Mouse (Mus musculus) forebrain, embryonic 16.5 days (tissue): Measurements from ENCODE around the gene Cep290. TPM values are rescaled to one million over a fixed set of nuclear protein-coding genes. Genes with fewer than 3 reads are reported as not detected.
"Not testable (repeated sequence)": the region's sequence is repeated elsewhere in the genome, so short reads cannot be mapped to it uniquely, and the experiment has no call there.

ENCODE experiments used
- ATAC-seq: fragments of 200-750 bp; cut with Nextera tagmentation; 2 replicates; pipeline ENCODE4 v1.8.0; 2017; ENCODE audit warnings: mild to moderate bottlenecking, moderate library complexity
- H3K27ac ChIP-seq: fragments of 300-500 bp; sonication (generic); 2 replicates; pipeline ENCODE4 v1.5.1; 2014; ENCODE audit warnings: low read length, control low read depth
- H3K27me3 ChIP-seq: fragments of 300-500 bp; sonication (generic); replicated peaks from 2 replicates; pipeline ENCODE4 v1.6.1; 2014; ENCODE audit warnings: low read length; ENCODE audit not compliant: control insufficient read depth, insufficient read depth
- H3K36me3 ChIP-seq: fragments of 300-500 bp; sonication (generic); 2 replicates; pipeline ENCODE4 v1.6.1; 2014; ENCODE audit not compliant: control insufficient read depth, insufficient read depth
- H3K4me1 ChIP-seq: fragments of 300-500 bp; sonication (generic); replicated peaks from 2 replicates; pipeline ENCODE4 v1.6.1; 2014; ENCODE audit warnings: low read length; ENCODE audit not compliant: control insufficient read depth, insufficient read depth
- H3K4me2 ChIP-seq: fragments of 300-500 bp; sonication (generic); 2 replicates; pipeline ENCODE4 v1.6.1; 2014; ENCODE audit warnings: mild to moderate bottlenecking, low read length, control low read depth
- H3K4me3 ChIP-seq: fragments of 300-500 bp; sonication (generic); replicated peaks from 2 replicates; pipeline ENCODE4 v1.5.1; 2014; ENCODE audit warnings: mild to moderate bottlenecking, low read length, control low read depth
- H3K9ac ChIP-seq: fragments of 300-500 bp; sonication (generic); replicated peaks from 2 replicates; pipeline ENCODE4 v1.6.1; 2014; ENCODE audit warnings: low read depth, low read length, control low read depth
- H3K9me3 ChIP-seq: fragments of 300-500 bp; sonication (generic); 2 replicates; pipeline ENCODE4 v1.6.1; 2016; ENCODE audit warnings: low read length; ENCODE audit not compliant: control insufficient read depth
- WGBS: fragments of 180-500 bp; shearing (Covaris S2); extraction: QIAGEN DNeasy Blood & Tissue Kit; methylation state at CpG from one replicate; pipeline ENCODE4 v1.1.7; 2014; 5-methylcytosine and 5-hydroxymethylcytosine counted together
- polyA plus RNA-seq: library from polyadenylated mRNA; unstranded; fragments of >200 nt; fragmentation: Nextera tagmentation; extraction: Ambion mirVana; gene quantifications from 2 replicates; pipeline ENCODE4 v1.2.1, GENCODE M21; 2015

Gene Cep290
- polyA plus RNA-seq, 1 experiment from 2014 or later: 6.8 TPM

DNA sequence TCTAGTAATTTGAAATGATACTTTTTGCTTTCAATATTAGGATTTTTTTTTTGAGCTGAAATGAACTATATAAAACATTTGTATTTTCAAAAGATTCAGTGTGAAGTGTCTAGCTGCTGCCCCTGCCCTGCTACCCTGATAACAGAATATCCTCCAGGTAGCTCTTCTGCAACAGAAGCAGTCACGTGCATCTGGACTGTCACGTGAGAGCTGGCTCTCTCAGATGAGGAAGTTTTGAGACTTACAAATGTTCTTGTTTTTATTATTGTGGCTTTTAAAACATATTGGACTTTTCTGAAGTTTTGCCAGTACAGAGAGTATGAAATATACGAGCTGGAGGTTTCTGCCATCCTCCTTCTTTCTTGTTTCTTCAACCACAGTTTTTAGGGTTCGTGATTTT, 34.3 kb downstream of the Cep290 start:
- 83% methylated on average over 4 of the region's 4 CpGs for WGBS
- ATAC-seq: no peak
- Histone ChIP-seq H3K4me3 (no peak overlapping the region), H3K4me2 (no peak overlapping the region), H3K27me3 (no peaks in the 10 kb centered on the region), H3K36me3 (no peaks in the 10 kb centered on the region), H3K27ac (no peak overlapping the region), H3K4me1 (no peaks in the 10 kb centered on the region), H3K9ac (no peak overlapping the region), H3K9me3 (no peaks in the 10 kb centered on the region)

DNA sequence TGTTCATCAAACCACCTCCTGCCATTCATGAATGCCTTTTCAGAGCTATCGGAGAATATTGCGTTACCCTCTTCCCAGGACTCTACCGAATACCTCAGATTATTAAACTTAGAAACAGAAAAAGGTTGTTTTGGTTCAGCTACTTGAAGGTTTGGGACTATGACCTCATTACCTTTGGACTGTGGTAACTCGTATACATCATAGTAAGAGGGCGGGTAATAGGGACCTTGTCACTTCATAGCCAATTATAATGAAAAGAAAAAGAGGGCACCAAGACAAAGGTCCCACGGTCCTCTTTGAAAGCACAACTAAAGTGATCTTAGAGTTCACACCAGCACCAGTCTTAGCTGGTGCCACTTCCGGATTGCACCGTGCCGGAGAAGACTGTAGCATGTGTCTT, 35.0 kb downstream of the Cep290 start:
- Histone ChIP-seq H3K4me2 (no peak overlapping the region), H3K27ac (no peak overlapping the region), H3K27me3 (no peaks in the 10 kb centered on the region), H3K9ac (no peak overlapping the region), H3K36me3 (no peaks in the 10 kb centered on the region), H3K4me1 (no peaks in the 10 kb centered on the region), H3K9me3 (no peaks in the 10 kb centered on the region), H3K4me3 (no peak overlapping the region)
- 58% methylated on average over 9 of the region's 9 CpGs for WGBS
- no peak for ATAC-seq

DNA sequence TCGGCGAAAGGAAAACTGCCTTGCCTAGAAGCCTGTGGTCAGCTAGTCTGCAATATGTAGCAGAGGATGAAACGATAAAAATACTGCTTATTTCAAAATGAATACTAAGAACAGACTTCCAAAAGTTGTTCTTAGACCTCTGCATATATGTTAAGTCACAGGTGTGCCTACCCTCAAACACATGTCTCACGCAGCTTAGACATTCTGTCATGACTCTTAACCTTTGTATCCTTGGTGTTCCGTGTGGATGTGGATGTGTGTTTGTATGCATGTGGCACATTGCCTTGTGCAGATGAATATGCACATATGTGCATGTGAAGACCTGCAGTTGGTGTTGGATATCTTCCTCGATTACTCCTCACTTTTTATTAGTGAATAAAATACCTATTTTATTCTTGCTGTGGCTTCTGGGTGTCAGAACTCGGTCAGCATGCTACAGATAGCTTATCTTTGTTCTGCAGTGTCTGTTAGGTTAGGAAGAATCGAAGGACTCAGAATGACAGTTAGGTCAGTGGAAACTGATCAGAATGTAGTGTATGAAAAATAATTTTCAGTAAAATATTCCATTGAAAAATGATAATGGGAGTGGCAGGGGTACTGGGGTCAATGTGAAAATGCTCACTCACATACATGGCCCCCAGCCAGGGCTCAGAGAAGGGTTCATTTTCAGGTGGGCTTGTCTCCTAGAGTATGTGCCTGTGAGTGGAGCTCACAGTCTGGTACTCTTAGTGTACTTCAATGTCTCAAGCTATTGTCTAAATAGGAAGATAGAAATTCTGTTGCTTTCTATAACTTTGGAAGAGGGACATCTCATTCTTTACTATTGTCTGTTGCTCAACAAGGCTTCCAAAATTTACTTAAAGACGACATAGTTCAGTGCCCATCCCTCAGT, 37.4 kb downstream of the Cep290 start:
- no peak overlapping the region for H3K4me2 ChIP-seq
- no peak for ATAC-seq
- H3K4me3 ChIP-seq: no peak overlapping the region
- no peaks in the 10 kb centered on the region for H3K36me3 ChIP-seq
- no peaks in the 10 kb centered on the region for H3K4me1 ChIP-seq
- no peak overlapping the region for H3K9ac ChIP-seq
- no peak overlapping the region for H3K27ac ChIP-seq
- no peaks in the 10 kb centered on the region for H3K9me3 ChIP-seq
- WGBS: 93% methylated on average over 9 of the region's 9 CpGs
- H3K27me3 ChIP-seq: no peaks in the 10 kb centered on the region

DNA sequence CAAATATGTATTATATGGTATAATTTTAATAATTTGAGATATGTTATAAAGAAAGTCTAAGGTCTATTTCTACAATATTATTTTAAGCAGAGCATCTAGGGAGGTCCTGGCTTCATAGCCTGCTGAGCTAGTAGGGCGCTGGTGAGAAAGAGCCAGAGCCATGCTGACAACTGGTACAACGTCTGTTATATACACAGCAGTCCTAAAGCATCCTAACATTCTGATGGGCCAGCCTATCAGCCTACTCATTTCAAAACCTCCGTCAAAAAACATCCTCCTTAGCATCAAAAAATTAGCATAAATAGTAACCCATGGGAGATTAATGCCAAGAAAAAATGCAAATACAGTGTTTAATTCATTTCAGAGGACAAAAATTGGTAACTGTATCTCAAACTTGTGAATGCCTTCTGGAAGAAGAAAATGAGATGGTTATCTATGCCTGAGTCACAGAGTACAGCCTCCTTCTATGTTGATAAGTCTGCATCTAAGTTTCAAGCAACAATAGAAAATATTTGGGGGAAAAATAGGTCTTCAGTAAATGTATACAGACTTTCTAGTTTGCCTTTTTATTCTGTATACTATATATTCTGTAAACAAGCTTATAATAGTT, 69.3 kb downstream of the Cep290 start:
- peak; percentile 92 for ATAC-seq
- no peak overlapping the region for H3K4me2 ChIP-seq
- no peaks in the 10 kb centered on the region for H3K36me3 ChIP-seq
- H3K4me1 ChIP-seq: no peaks in the 10 kb centered on the region
- no peak overlapping the region for H3K4me3 ChIP-seq
- no peak overlapping the region for H3K9ac ChIP-seq
- no peaks in the 10 kb centered on the region for H3K27me3 ChIP-seq
- WGBS: 59% methylated on average over 3 of the region's 3 CpGs
- H3K27ac ChIP-seq: no peak overlapping the region
- no peaks in the 10 kb centered on the region for H3K9me3 ChIP-seq

DNA sequence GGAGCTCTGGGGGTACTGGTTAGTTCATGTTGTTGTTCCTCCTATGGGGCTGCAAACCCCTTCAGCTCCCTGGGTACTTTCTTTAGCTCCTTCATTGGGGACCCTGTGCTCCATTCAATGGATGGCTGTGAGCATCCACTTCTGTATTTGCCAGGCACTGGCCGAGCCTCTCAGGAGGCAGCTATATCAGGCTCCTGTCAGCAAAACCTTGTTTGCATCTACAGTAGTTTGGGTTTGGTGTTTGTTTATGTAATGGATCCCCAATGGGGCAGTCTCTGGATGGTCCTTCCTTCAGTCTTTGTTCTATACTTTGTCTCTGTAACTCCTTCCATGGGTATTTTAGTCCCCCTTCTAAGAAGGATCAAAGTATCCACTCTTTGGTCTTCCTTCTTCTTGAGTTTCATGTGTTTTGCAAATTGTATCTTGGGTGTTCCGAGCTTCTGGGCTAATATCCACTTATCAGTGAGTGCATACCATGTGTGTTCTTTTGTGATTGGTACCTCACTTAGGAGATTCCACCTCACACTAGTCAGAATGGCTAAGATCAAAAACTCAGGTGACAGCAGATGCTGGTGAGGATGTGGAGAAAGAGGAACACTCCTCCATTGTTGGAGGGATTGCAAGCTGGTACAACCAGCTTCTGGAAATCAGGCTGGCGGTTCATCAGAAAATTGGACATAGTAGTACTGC, 73.0 kb downstream of the Cep290 start:
- not testable (repeated sequence) for H3K4me3 ChIP-seq, H3K4me1 ChIP-seq, H3K27ac ChIP-seq, ATAC-seq, H3K36me3 ChIP-seq, H3K27me3 ChIP-seq, H3K4me2 ChIP-seq, H3K9ac ChIP-seq, H3K9me3 ChIP-seq
- 92% methylated on average over 3 of the region's 3 CpGs for WGBS

DNA sequence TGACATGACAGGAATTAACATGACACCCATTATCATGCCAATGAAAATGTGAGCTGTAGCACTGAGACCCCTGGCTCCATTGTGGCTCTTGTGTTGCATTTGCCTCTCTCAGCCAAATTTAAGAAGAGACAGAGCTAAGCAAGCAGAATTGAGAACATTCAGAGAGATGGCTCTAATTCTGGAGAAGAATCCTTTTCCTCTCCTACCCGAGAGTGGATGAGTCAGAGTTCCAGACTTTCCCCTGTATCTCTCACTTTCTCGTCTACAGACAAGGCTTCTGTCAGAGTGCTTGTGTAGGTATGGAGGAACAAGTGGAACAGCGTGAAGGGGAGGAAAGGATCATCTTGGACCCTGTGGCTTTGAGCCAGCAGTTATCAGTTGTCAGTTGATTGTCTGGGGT, 76.8 kb downstream of the Cep290 start:
- no peaks in the 10 kb centered on the region for H3K9me3 ChIP-seq
- WGBS: 95% methylated on average over 3 of the region's 3 CpGs
- H3K4me1 ChIP-seq: no peaks in the 10 kb centered on the region
- no peak overlapping the region for H3K4me3 ChIP-seq
- no peak overlapping the region for H3K27ac ChIP-seq
- H3K9ac ChIP-seq: no peak overlapping the region
- H3K4me2 ChIP-seq: no peak overlapping the region
- H3K27me3 ChIP-seq: no peaks in the 10 kb centered on the region
- no peak for ATAC-seq
- 0 out of 2 replicates have a peak, but pooled peaks cover 4% of the 10 kb centered on the region for H3K36me3 ChIP-seq

DNA sequence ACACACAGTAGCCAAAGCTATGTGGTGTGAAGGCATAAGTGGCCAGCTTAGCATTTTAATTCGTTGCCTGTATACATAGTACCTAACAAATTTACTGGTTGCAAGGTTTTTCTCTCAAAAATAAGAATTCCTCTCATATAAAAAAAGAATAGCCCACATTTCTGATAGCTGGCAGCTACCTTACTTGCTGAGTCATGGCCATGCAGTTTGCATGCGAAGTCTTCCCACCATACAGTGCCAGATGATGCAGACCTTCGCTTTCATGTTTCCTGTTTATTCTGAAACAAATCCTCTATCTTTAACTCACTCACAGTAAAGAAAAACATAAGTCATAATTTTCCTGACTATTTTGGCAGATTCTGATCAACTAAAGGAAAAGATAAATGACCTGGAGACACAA, 84.3 kb downstream of the Cep290 start:
- Histone ChIP-seq H3K4me2 (no peak overlapping the region), H3K27ac (no peak overlapping the region), H3K27me3 (no peaks in the 10 kb centered on the region), H3K4me1 (no peaks in the 10 kb centered on the region), H3K9ac (no peak overlapping the region), H3K9me3 (no peaks in the 10 kb centered on the region), H3K4me3 (no peak overlapping the region), H3K36me3 (peaks cover 25% of the 10 kb centered on the region; the same call in 1 of the 2 replicates)
- ATAC-seq: no peak
- 94% methylated on average over 3 of the region's 3 CpGs for WGBS

DNA sequence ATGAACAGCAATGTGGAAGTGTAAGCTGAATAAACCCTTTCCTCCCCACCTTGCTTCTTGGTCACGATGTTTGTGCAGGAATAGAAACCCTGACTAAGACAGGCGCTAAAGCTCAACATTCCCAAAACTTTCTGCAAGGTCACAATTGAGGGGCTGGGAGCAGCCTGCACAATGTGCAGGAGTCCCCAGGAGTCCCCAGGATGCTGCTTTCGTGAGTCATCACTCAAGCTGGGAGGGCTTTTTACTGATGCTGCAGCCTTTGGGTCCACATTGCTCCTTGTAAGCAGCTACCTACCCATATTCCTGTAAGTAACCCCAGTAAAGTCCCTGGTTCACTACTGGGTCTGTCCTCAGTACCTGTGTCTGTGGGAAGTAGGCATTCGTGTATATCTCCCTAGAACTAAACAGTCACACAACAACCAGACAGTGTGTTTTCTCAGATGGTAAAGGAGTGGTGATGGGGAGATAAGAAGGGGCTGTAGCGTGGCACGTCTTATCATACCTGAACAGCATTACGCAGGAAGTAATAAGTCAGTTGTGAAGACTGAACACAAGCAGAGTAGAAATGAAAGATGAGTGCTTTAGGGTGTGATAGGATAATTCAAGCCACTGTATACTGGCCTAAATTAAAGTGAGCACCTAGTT, 87.3 kb downstream of the Cep290 start:
- H3K4me3 ChIP-seq: no peak overlapping the region
- ATAC-seq: no peak
- H3K4me1 ChIP-seq: no peaks in the 10 kb centered on the region
- no peak overlapping the region for H3K4me2 ChIP-seq
- peaks cover 23% of the 10 kb centered on the region; the same call in 1 of the 2 replicates for H3K36me3 ChIP-seq
- H3K27ac ChIP-seq: no peak overlapping the region
- 94% methylated on average over 7 of the region's 7 CpGs for WGBS
- H3K27me3 ChIP-seq: no peaks in the 10 kb centered on the region
- no peaks in the 10 kb centered on the region for H3K9me3 ChIP-seq
- no peak overlapping the region for H3K9ac ChIP-seq

DNA sequence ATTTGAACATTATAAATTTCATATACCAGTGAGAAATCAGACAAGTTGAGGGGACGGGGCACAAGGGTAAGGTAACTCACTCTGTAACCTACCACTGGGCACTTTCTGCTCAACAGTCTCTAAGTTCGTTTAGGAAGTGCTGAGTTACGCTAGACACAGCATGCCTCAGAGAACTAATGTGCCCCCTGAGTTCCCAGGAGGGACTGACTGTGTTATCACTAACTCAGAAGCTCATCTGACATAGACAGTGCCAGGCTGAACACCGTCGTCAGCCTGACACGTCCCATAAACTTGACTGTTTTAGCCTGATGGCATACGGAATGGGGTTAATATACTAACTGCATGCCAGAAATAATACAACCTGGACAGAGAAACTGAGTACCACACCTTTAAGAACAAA, 87.9 kb downstream of the Cep290 start:
- no peak overlapping the region for H3K4me2 ChIP-seq
- H3K9me3 ChIP-seq: no peaks in the 10 kb centered on the region
- no peaks in the 10 kb centered on the region for H3K4me1 ChIP-seq
- no peak for ATAC-seq
- H3K9ac ChIP-seq: no peak overlapping the region
- peaks cover 23% of the 10 kb centered on the region; the same call in 1 of the 2 replicates for H3K36me3 ChIP-seq
- WGBS: 94% methylated on average over 7 of the region's 7 CpGs
- no peaks in the 10 kb centered on the region for H3K27me3 ChIP-seq
- no peak overlapping the region for H3K27ac ChIP-seq
- no peak overlapping the region for H3K4me3 ChIP-seq
